Mouse (Mus musculus) hindbrain, embryonic 11.5 days (tissue): ENCODE results near the gene Lrrc8e. TPM values are rescaled to one million over a fixed set of nuclear protein-coding genes. Genes with fewer than 3 reads are reported as not detected.
A peak's percentile ranks its signal among the peaks of the same experiment; 100 is the strongest.

Source experiments
- ATAC-seq: fragments of 200-750 bp; cut with Nextera tagmentation; 2 replicates; pipeline ENCODE4 v1.8.0; 2017; ENCODE audit warnings: mild to moderate bottlenecking, moderate TSS enrichment, moderate library complexity; ENCODE audit not compliant: low FRiP score
- DNase-seq: peaks from one replicate; pipeline ENCODE4 v3.0.0-alpha.2; 2015; ENCODE audit warnings: low spot score
- H3K27ac ChIP-seq: fragments of 300-500 bp; sonication (generic); 2 replicates; pipeline ENCODE4 v1.5.1; 2014; ENCODE audit warnings: mild to moderate bottlenecking, low read depth, low read length
- H3K27me3 ChIP-seq: fragments of 300-500 bp; sonication (generic); 2 replicates; pipeline ENCODE4 v1.6.1; 2014; ENCODE audit warnings: mild to moderate bottlenecking, low read length, moderate library complexity, mixed read lengths; ENCODE audit not compliant: control insufficient read depth, insufficient read depth
- H3K36me3 ChIP-seq: fragments of 300-500 bp; sonication (generic); 2 replicates; pipeline ENCODE4 v1.6.1; 2014; ENCODE audit warnings: mild to moderate bottlenecking, low read length, moderate library complexity, mixed read lengths; ENCODE audit not compliant: control insufficient read depth, insufficient read depth
- H3K4me1 ChIP-seq: fragments of 300-500 bp; sonication (generic); replicated peaks from 2 replicates; pipeline ENCODE4 v1.6.1; 2014; ENCODE audit warnings: low read length, mixed read lengths; ENCODE audit not compliant: control insufficient read depth, insufficient read depth
- H3K4me2 ChIP-seq: fragments of 300-500 bp; sonication (generic); replicated peaks from 2 replicates; pipeline ENCODE4 v1.6.1; 2014; ENCODE audit warnings: mild to moderate bottlenecking, low read depth, low read length
- H3K4me3 ChIP-seq: fragments of 300-500 bp; sonication (generic); 2 replicates; pipeline ENCODE4 v1.5.1; 2014; ENCODE audit warnings: low read depth, low read length
- H3K9ac ChIP-seq: fragments of 300-500 bp; sonication (generic); 2 replicates; pipeline ENCODE4 v1.6.1; 2014; ENCODE audit warnings: low read depth, low read length
- H3K9me3 ChIP-seq: fragments of 300-500 bp; sonication (generic); 2 replicates; pipeline ENCODE4 v1.6.1; 2016; ENCODE audit warnings: low read length; ENCODE audit not compliant: control insufficient read depth
- WGBS: fragments of 180-500 bp; shearing (Covaris S2); extraction: QIAGEN DNeasy Blood & Tissue Kit; methylation state at CpG from one replicate; pipeline ENCODE4 v1.1.7; 2014; 5-methylcytosine and 5-hydroxymethylcytosine counted together
- polyA plus RNA-seq: library from polyadenylated mRNA; unstranded; fragments of >200 nt; fragmentation: Nextera tagmentation; extraction: Ambion mirVana; gene quantifications from 2 replicates; pipeline ENCODE4 v1.2.1, GENCODE M21; 2014

Gene Lrrc8e
- polyA plus RNA-seq, 1 experiment from 2014 or later: 0.06 TPM

- ATAC-seq: peak; percentile 12; the same call in 1 of the 2 replicates
- H3K4me2 ChIP-seq: peak overlapping the region; percentile 78
- peaks cover 7% of the 10 kb centered on the region; the same call in 1 of the 2 replicates for H3K36me3 ChIP-seq
- peaks cover 2% of the 10 kb centered on the region; the same call in 1 of the 2 replicates for H3K27me3 ChIP-seq
- no peaks in the 10 kb centered on the region for H3K9me3 ChIP-seq
- DNase-seq: peak; percentile 47
- H3K4me1 ChIP-seq: peaks cover 10% of the 10 kb centered on the region
- H3K4me3 ChIP-seq: 0 out of 2 replicates have a peak overlapping the region, but pooled peaks have one; percentile 14
- WGBS: 11% methylated on average over 33 of the region's 33 CpGs
- H3K9ac ChIP-seq: no peak overlapping the region
- no peak overlapping the region for H3K27ac ChIP-seq
Measured at GRCm38 (mm10) chr8:4214006-4214980, 12.3 kb upstream of the Lrrc8e start.

- Histone ChIP-seq H3K4me3 (peak overlapping the region; percentile 65), H3K4me1 (peaks cover 10% of the 10 kb centered on the region), H3K9me3 (no peaks in the 10 kb centered on the region), H3K9ac (peak overlapping the region; percentile 91), H3K27me3 (peaks cover 2% of the 10 kb centered on the region; the same call in 1 of the 2 replicates), H3K27ac (peak overlapping the region; percentile 83; the same call in 1 of the 2 replicates), H3K4me2 (peak overlapping the region; percentile 78), H3K36me3 (no peaks in the 10 kb centered on the region)
- 6% methylated on average over 18 of the region's 18 CpGs for WGBS
- DNase-seq: no peak
- ATAC-seq: peak; percentile 3
Measured at GRCm38 (mm10) chr8:4216296-4216695, 10.3 kb upstream of the Lrrc8e start.

DNA sequence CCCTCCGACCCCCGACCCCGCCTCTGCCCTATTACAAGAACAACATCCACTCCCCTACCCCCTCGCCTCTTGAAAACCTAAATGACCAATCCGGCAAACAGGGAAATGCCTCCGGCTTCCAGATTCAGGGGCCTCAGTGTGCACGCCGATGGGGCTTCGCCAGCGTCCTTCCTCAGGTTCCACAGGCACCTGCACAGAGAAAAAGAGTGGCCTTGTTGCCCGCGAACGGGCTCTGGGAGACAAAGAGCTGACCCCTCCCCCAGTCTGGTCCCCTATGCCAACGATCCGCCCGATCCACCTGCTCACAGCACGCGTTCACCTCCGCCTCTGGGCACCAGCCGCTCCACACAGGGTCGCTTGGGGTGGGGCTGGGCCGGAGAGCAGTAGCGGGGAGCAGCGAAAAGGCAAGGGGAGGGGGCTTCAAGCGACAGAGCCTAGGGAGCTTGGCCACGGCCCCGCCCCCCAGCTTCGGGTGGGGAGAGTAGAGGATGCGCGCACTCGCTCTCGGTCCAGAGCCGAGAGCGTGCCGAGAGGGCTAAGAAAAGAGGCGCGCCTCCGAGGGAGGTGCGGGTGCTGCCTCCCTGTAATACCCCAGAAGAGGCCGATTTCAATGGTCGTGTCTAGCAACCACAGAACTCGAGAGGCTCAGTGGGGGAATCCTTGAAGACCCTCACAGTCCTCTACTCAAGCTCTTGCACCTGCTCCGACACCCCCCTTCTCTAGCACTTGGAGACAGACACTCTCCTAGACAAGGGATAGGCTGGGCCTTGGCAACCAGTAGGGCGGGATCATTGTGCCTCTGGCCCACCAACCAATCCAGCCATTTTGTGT lies 9.6 kb upstream of the Lrrc8e start, which contains the start of gene Prr36:
Gene Prr36, minus strand, starts transcription at position 669 of the 831 bp plus-strand sequence.
- ATAC-seq (peak; percentile 92), DNase-seq (peak; percentile 87)
- no peaks in the 10 kb centered on the region for H3K36me3 ChIP-seq
- H3K4me2 ChIP-seq: peak within 1 kb of the TSS; percentile 78
- H3K9ac ChIP-seq: peak within 1 kb of the TSS; percentile 91
- H3K27ac ChIP-seq: peak within 1 kb of the TSS; percentile 83
- H3K4me1 ChIP-seq: peaks cover 10% of the 10 kb centered on the region
- H3K27me3 ChIP-seq: peaks cover 2% of the 10 kb centered on the region; the same call in 1 of the 2 replicates
- WGBS: under 1% methylated on average over 39 of the region's 44 CpGs
- peak within 1 kb of the TSS; percentile 65 for H3K4me3 ChIP-seq
- no peaks in the 10 kb centered on the region for H3K9me3 ChIP-seq

GRCm38 (mm10) chr8:4219617-4220016 lies 7.0 kb upstream of the Lrrc8e start:
- H3K27me3 ChIP-seq: no peaks in the 10 kb centered on the region; the same call in 1 of the 2 replicates
- DNase-seq (no peak), ATAC-seq (no peak)

DNA sequence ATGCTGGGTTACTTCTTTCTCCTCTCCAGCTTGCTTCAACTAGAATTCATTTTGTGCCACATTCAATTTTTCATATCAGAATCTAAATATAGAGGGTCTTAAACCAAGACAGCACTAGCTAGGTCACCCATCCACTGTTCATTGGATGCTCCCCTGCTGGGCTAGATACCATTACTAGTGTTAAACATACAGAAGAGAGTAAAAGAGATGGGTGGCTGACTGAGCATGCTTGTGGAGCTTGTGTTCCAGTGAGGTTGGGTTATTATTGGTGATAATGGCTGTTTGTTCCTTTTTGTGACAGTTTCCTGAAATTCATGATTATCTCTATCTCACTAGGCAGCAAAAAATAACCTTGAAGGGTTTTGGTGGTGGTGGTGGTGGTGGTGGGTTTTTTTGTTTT lies 4.6 kb upstream of the Lrrc8e start:
- Histone ChIP-seq H3K36me3 (no peaks in the 10 kb centered on the region), H3K9ac (no peak overlapping the region), H3K9me3 (no peaks in the 10 kb centered on the region), H3K27ac (no peak overlapping the region), H3K4me1 (no peaks in the 10 kb centered on the region; the same call in 1 of the 2 replicates), H3K27me3 (peaks cover 2% of the 10 kb centered on the region; the same call in 1 of the 2 replicates), H3K4me2 (no peak overlapping the region), H3K4me3 (no peak overlapping the region)
- no peak for ATAC-seq
- no peak for DNase-seq

More at GRCm38 (mm10) chr8:4219617-4220016, 7.0 kb upstream of the Lrrc8e start:
- Histone ChIP-seq H3K9ac (no peak overlapping the region), H3K36me3 (no peaks in the 10 kb centered on the region), H3K4me1 (peaks cover under 1% of the 10 kb centered on the region; the same call in 1 of the 2 replicates), H3K27ac (no peak overlapping the region), H3K9me3 (no peaks in the 10 kb centered on the region), H3K4me2 (no peak overlapping the region), H3K4me3 (no peak overlapping the region)
- 92% methylated on average over 3 of the region's 3 CpGs for WGBS

DNA sequence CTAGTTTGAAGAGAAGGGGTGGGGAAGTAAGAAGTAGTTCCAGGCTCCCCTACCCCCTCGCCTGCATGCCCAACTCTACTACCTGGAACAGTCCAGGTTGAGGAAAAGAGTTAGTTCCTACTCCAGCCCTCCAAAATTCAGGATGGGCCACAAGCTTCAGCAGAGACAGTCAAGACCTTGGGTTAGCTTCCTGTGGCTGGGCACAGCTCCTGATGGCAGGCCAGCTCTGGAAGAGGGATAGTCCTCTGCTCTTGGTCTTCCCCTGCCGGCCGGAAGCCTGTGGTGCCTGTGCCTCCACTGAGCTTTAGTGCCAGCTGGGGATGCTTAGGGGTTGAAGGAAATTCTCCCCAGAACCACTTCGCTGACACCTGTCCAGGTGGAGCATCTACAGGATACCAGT lies 304 bp upstream of the Lrrc8e start:
- peaks cover 10% of the 10 kb centered on the region for H3K27me3 ChIP-seq
- no peaks in the 10 kb centered on the region; the same call in 1 of the 2 replicates for H3K4me1 ChIP-seq
- no peak overlapping the region for H3K4me3 ChIP-seq
- DNase-seq (no peak), ATAC-seq (no peak)
- no peak overlapping the region for H3K9ac ChIP-seq
- no peak overlapping the region for H3K27ac ChIP-seq
- no peaks in the 10 kb centered on the region for H3K9me3 ChIP-seq
- peak overlapping the region; percentile 20; the same call in 1 of the 2 replicates for H3K4me2 ChIP-seq
- WGBS: 25% methylated on average over 4 of the region's 4 CpGs
- no peaks in the 10 kb centered on the region for H3K36me3 ChIP-seq

DNA sequence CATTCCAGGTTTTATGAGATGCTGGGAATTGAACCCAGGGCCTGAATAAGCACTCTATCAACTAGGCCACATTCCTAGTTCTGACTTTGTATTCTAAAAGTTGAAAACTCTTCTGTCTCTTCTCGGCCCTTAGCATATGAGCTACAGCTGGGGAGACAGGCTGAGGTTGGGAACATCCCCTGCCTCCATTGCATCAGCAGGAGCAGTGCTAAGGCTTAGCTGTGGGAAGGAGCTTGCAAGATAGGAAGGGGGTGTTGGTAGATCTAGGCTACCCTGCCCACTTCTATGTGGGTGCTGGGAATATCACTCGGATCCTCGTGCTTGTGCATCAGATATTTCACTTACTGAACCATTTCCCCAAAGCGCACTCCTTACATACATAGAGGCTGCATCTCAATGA lies 1.3 kb downstream of the Lrrc8e start:
- H3K4me3 ChIP-seq: no peak overlapping the region
- ATAC-seq (no peak), DNase-seq (no peak)
- no peak overlapping the region for H3K27ac ChIP-seq
- H3K36me3 ChIP-seq: no peaks in the 10 kb centered on the region
- 87% methylated on average over 4 of the region's 4 CpGs for WGBS
- no peak overlapping the region for H3K4me2 ChIP-seq
- H3K9me3 ChIP-seq: no peaks in the 10 kb centered on the region
- H3K27me3 ChIP-seq: peaks cover 10% of the 10 kb centered on the region
- no peak overlapping the region for H3K9ac ChIP-seq
- H3K4me1 ChIP-seq: no peaks in the 10 kb centered on the region; the same call in 1 of the 2 replicates

DNA sequence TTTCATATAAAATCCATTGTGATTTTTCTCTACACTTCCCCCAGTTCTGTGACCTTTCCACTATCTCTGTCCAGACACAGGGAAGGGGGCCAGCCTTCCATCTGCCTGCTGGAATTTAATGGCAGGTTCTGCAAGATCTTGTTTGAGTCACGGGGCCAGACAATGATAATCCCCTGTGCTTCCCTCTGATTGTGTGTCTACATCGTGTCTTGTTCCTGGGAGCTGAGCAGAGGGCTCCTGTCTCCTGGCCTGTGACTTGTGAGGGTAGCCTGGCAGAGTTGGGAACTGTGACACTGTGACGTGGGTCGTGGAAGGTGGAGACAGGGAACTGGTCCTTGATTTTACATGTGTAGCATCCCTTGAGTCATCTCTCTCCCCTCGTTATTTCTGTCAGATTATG lies 3.2 kb downstream of the Lrrc8e start:
- Histone ChIP-seq H3K4me1 (no peaks in the 10 kb centered on the region; the same call in 1 of the 2 replicates), H3K9ac (no peak overlapping the region), H3K4me2 (no peak overlapping the region), H3K27me3 (peaks cover 10% of the 10 kb centered on the region), H3K4me3 (no peak overlapping the region), H3K27ac (no peak overlapping the region), H3K36me3 (no peaks in the 10 kb centered on the region), H3K9me3 (no peaks in the 10 kb centered on the region)
- 81% methylated on average over 5 of the region's 5 CpGs for WGBS
- ATAC-seq (no peak), DNase-seq (no peak)
